Mouse (Mus musculus) forebrain, postnatal 0 days (tissue): ENCODE data around the gene Mpp3. TPM values are rescaled to one million over a fixed set of nuclear protein-coding genes. Genes with fewer than 3 reads are reported as not detected.

Experiments used
- ATAC-seq: fragments of 200-750 bp; cut with Nextera tagmentation; 2 replicates; pipeline ENCODE4 v1.8.0; 2017; ENCODE audit warnings: mild to moderate bottlenecking, moderate library complexity
- DNase-seq: peaks from one replicate; pipeline ENCODE4 v3.0.0-alpha.2; 2015
- H3K27ac ChIP-seq: fragments of 300-500 bp; sonication (generic); 2 replicates; pipeline ENCODE4 v1.5.1; 2014; ENCODE audit warnings: low read depth, mild to moderate bottlenecking, antibody characterized with exemption, low read length, moderate library complexity, mixed read lengths
- H3K27me3 ChIP-seq: fragments of 300-500 bp; sonication (generic); 2 replicates; pipeline ENCODE4 v1.6.1; 2014; ENCODE audit warnings: mild to moderate bottlenecking, low read length, mixed read lengths; ENCODE audit not compliant: insufficient read depth
- H3K36me3 ChIP-seq: fragments of 300-500 bp; sonication (generic); 2 replicates; pipeline ENCODE4 v1.6.1; 2014; ENCODE audit warnings: mild to moderate bottlenecking, moderate library complexity; ENCODE audit not compliant: insufficient read depth
- H3K4me1 ChIP-seq: fragments of 300-500 bp; sonication (generic); 2 replicates; pipeline ENCODE4 v1.6.1; 2014; ENCODE audit warnings: antibody characterized with exemption; ENCODE audit not compliant: insufficient read depth
- H3K4me2 ChIP-seq: fragments of 300-500 bp; sonication (generic); 2 replicates; pipeline ENCODE4 v1.6.1; 2014; ENCODE audit warnings: low read depth, mild to moderate bottlenecking, moderate library complexity
- H3K4me3 ChIP-seq: fragments of 300-500 bp; sonication (generic); 2 replicates; pipeline ENCODE4 v1.5.1; 2014; ENCODE audit warnings: low read depth, low read length, mixed read lengths
- H3K9ac ChIP-seq: fragments of 300-500 bp; sonication (generic); 2 replicates; pipeline ENCODE4 v1.6.1; 2014; ENCODE audit warnings: mild to moderate bottlenecking
- H3K9me3 ChIP-seq: fragments of 300-500 bp; sonication (generic); 2 replicates; pipeline ENCODE4 v1.6.1; 2016; ENCODE audit warnings: low read length
- CTCF ChIP-seq: sonication (generic); IDR thresholded peaks from 2 replicates; pipeline ENCODE4 v1.5.1; 2016; ENCODE audit warnings: antibody characterized with exemption, control low read depth, low read depth
- WGBS: fragments of 180-500 bp; shearing (Covaris S2); extraction: QIAGEN DNeasy Blood & Tissue Kit; methylation state at CpG from one replicate; pipeline ENCODE4 v1.1.7; 2014; 5-methylcytosine and 5-hydroxymethylcytosine counted together
- polyA plus RNA-seq: library from polyadenylated mRNA; unstranded; fragments of >200 nt; fragmentation: Nextera tagmentation; extraction: Ambion mirVana; gene quantifications from 2 replicates; pipeline ENCODE4 v1.2.1, GENCODE M21; 2015
- total RNA-seq: library from RNA; depleted of rRNA; stranded (reverse); fragments of >200 nt; gene quantifications from 2 replicates; pipeline ENCODE4 v1.2.3, GENCODE M21; 2014

The Mpp3 gene
- total and polyA plus RNA-seq, 2 experiments from 2014 or later, result 46.4 to 56.6 TPM

GRCm38 (mm10) chr11:102015472-102015871 is 12.8 kb downstream of the Mpp3 start:
- DNase-seq, result no peak
- Histone ChIP-seq H3K9me3 (no peaks in the 10 kb centered on the region), H3K9ac (no peak overlapping the region), H3K27me3 (no peaks in the 10 kb centered on the region), H3K36me3 (peaks cover 37% of the 10 kb centered on the region), H3K4me2 (no peak overlapping the region), H3K4me3 (no peak overlapping the region), H3K4me1 (no peaks in the 10 kb centered on the region), H3K27ac (no peak overlapping the region)
- WGBS, result 64% methylated on average over 6 of the region's 6 CpGs
- TF ChIP-seq CTCF, result no peak
- no peak for ATAC-seq

GRCm38 (mm10) chr11:102013201-102013600 is 15.1 kb downstream of the Mpp3 start:
- TF ChIP-seq CTCF, result no peak
- WGBS, result 90% methylated on average over 8 of the region's 8 CpGs

GRCm38 (mm10) chr11:102011510-102011909 is 16.8 kb downstream of the Mpp3 start:
- Histone ChIP-seq H3K9ac (no peak overlapping the region), H3K4me2 (no peak overlapping the region), H3K27me3 (no peaks in the 10 kb centered on the region), H3K27ac (no peak overlapping the region), H3K4me3 (no peak overlapping the region), H3K9me3 (no peaks in the 10 kb centered on the region), H3K4me1 (no peaks in the 10 kb centered on the region), H3K36me3 (peaks cover 58% of the 10 kb centered on the region)
- no peak for ATAC-seq
- TF ChIP-seq CTCF, result no peak
- WGBS, result 54% methylated on average over 8 of the region's 8 CpGs
- DNase-seq, result no peak

More at GRCm38 (mm10) chr11:102013201-102013600, 15.1 kb downstream of the Mpp3 start:
- no peak overlapping the region for H3K4me3 ChIP-seq
- no peaks in the 10 kb centered on the region for H3K4me1 ChIP-seq
- DNase-seq, result no peak
- no peak for ATAC-seq
- no peak overlapping the region for H3K4me2 ChIP-seq
- no peak overlapping the region for H3K27ac ChIP-seq
- peaks cover 49% of the 10 kb centered on the region for H3K36me3 ChIP-seq
- H3K9me3 ChIP-seq, result no peaks in the 10 kb centered on the region
- H3K27me3 ChIP-seq, result no peaks in the 10 kb centered on the region
- no peak overlapping the region for H3K9ac ChIP-seq

- Histone ChIP-seq H3K4me2 (no peak overlapping the region), H3K27ac (peak overlapping the region; percentile 16; the same call in 1 of the 2 replicates), H3K27me3 (no peaks in the 10 kb centered on the region), H3K4me3 (no peak overlapping the region), H3K36me3 (peaks cover 55% of the 10 kb centered on the region), H3K9ac (no peak overlapping the region), H3K4me1 (no peaks in the 10 kb centered on the region), H3K9me3 (no peaks in the 10 kb centered on the region)
- peak; percentile 66 for ATAC-seq
- TF ChIP-seq CTCF, result no peak
- peak; percentile 46 for DNase-seq
- WGBS, result 29% methylated on average over 13 of the region's 13 CpGs
Observed at GRCm38 (mm10) chr11:102010140-102010539, 18.1 kb downstream of the Mpp3 start.

- no peak for TF ChIP-seq CTCF
- Histone ChIP-seq H3K27me3 (no peaks in the 10 kb centered on the region), H3K4me1 (no peaks in the 10 kb centered on the region), H3K36me3 (peaks cover 65% of the 10 kb centered on the region), H3K4me3 (no peak overlapping the region), H3K9me3 (no peaks in the 10 kb centered on the region), H3K27ac (no peak overlapping the region), H3K9ac (no peak overlapping the region), H3K4me2 (no peak overlapping the region)
- ATAC-seq (no peak), DNase-seq (no peak)
- WGBS, result 79% methylated on average over 15 of the region's 15 CpGs
Observed at GRCm38 (mm10) chr11:102008954-102009637, 19.2 kb downstream of the Mpp3 start.

GRCm38 (mm10) chr11:102008372-102008771 is 19.9 kb downstream of the Mpp3 start:
- 94% methylated on average over 8 of the region's 8 CpGs for WGBS
- H3K4me2 ChIP-seq, result no peak overlapping the region
- ATAC-seq (no peak), DNase-seq (no peak)
- peaks cover 62% of the 10 kb centered on the region for H3K36me3 ChIP-seq
- H3K27me3 ChIP-seq, result no peaks in the 10 kb centered on the region
- TF ChIP-seq CTCF, result no peak
- H3K4me1 ChIP-seq, result no peaks in the 10 kb centered on the region
- H3K4me3 ChIP-seq, result no peak overlapping the region
- no peaks in the 10 kb centered on the region for H3K9me3 ChIP-seq
- no peak overlapping the region for H3K27ac ChIP-seq
- no peak overlapping the region for H3K9ac ChIP-seq

GRCm38 (mm10) chr11:102006688-102007087 is 21.6 kb downstream of the Mpp3 start:
- DNase-seq (no peak), ATAC-seq (no peak)
- no peak overlapping the region for H3K4me3 ChIP-seq
- H3K27ac ChIP-seq, result no peak overlapping the region
- H3K4me1 ChIP-seq, result no peaks in the 10 kb centered on the region
- no peak for TF ChIP-seq CTCF
- 60% methylated on average over 5 of the region's 5 CpGs for WGBS
- no peaks in the 10 kb centered on the region for H3K9me3 ChIP-seq
- H3K27me3 ChIP-seq, result no peaks in the 10 kb centered on the region
- H3K9ac ChIP-seq, result no peak overlapping the region
- H3K36me3 ChIP-seq, result peaks cover 55% of the 10 kb centered on the region
- H3K4me2 ChIP-seq, result no peak overlapping the region
